Mouse (Mus musculus) CH12.LX (cell line): ENCODE measurements around the gene Lrrc4. TPM values are rescaled to one million over a fixed set of nuclear protein-coding genes. Genes with fewer than 3 reads are reported as not detected.

Experiments
- DNase-seq: peaks from one replicate; pipeline ENCODE4 v3.0.0-alpha.2; 2013; ENCODE audit errors: extremely low read depth
- H3K27ac ChIP-seq: 2 replicates; pipeline ENCODE4 v1.5.1; 2012; ENCODE audit warnings: low read depth, mild to moderate bottlenecking, control low read depth, moderate library complexity; ENCODE audit not compliant: insufficient read depth
- H3K27me3 ChIP-seq: replicated peaks from 2 replicates; pipeline ENCODE3; 2012; ENCODE audit warnings: inconsistent platforms
- H3K36me3 ChIP-seq, 2 experiments: replicated peaks in 1 of 2; 2 replicates each; pipeline versions ENCODE3 to v1.6.1; 2012; ENCODE audit warnings: inconsistent platforms in 1 of 2, low read length in 1 of 2, mild to moderate bottlenecking in 1 of 2, mixed read lengths in 1 of 2, moderate library complexity in 1 of 2; ENCODE audit not compliant: control insufficient read depth in 1 of 2, insufficient read depth in 1 of 2
- H3K4me1 ChIP-seq, 2 experiments: 2 replicates each; pipeline ENCODE4 v1.6.1; 2012; ENCODE audit warnings: inconsistent platforms in 1 of 2, moderate library complexity in 1 of 2; ENCODE audit not compliant: insufficient read depth in 2 of 2, control insufficient read depth in 1 of 2
- H3K4me2 ChIP-seq: 2 replicates; pipeline ENCODE4 v1.6.1; 2012; ENCODE audit warnings: low read depth, mild to moderate bottlenecking, control low read depth; ENCODE audit not compliant: poor library complexity, insufficient read depth, severe bottlenecking
- H3K4me3 ChIP-seq, 3 experiments: fragments of 150-350 bp in 1 of 3; sonication (generic) in 1 of 3; replicated peaks in 1 of 3; 2 replicates each; pipeline versions ENCODE3 to v1.5.1; 2011 to 2012; ENCODE audit warnings: low read depth in 2 of 3, low read length in 2 of 3, mild to moderate bottlenecking in 2 of 3, moderate library complexity in 2 of 3, control low read depth in 1 of 3, improper control_type of control experiment in 1 of 3, inconsistent platforms in 1 of 3, mixed read lengths in 1 of 3; ENCODE audit not compliant: poor library complexity in 1 of 3
- H3K79me2 ChIP-seq: replicated peaks from 2 replicates; pipeline ENCODE4 v1.6.1; 2012; ENCODE audit warnings: mild to moderate bottlenecking, moderate library complexity; ENCODE audit not compliant: control insufficient read depth, poor library complexity, insufficient read depth, severe bottlenecking; ENCODE audit errors: extremely low read depth
- H3K9ac ChIP-seq: 2 replicates; pipeline ENCODE4 v1.6.1; 2012; ENCODE audit warnings: low read depth, mild to moderate bottlenecking, control low read depth, moderate library complexity; ENCODE audit not compliant: insufficient read depth
- H3K9me3 ChIP-seq: replicated peaks from 2 replicates; pipeline ENCODE3; 2012; ENCODE audit warnings: low read length, inconsistent platforms, mixed read lengths
- CHD1 ChIP-seq: IDR thresholded peaks from 2 replicates; pipeline ENCODE4 v1.6.1; 2012; ENCODE audit warnings: low read depth, low read length, improper control_type of control experiment, inconsistent platforms
- CHD2 ChIP-seq: IDR thresholded peaks from 2 replicates; pipeline ENCODE4 v1.6.1; 2011; ENCODE audit warnings: low read length, improper control_type of control experiment
- E2F4 ChIP-seq: IDR thresholded peaks from 2 replicates; pipeline ENCODE4 v1.6.1; 2011; ENCODE audit warnings: low read depth, low read length, improper control_type of control experiment; ENCODE audit not compliant: insufficient replicate concordance
- EP300 ChIP-seq: IDR thresholded peaks from 2 replicates; pipeline ENCODE4 v1.6.1; 2011; ENCODE audit warnings: low read length, improper control_type of control experiment
- ETS1 ChIP-seq: conservative IDR thresholded peaks from 2 replicates; pipeline ENCODE4 v1.6.1; 2012; ENCODE audit warnings: low read depth, mild to moderate bottlenecking, inconsistent platforms, low read length, improper control_type of control experiment, moderate library complexity
- HCFC1 ChIP-seq: IDR thresholded peaks from 2 replicates; pipeline ENCODE4 v1.6.1; 2012; ENCODE audit warnings: low read depth, mild to moderate bottlenecking, inconsistent platforms, low read length, improper control_type of control experiment
- IRF4 ChIP-seq: IDR thresholded peaks from 2 replicates; pipeline ENCODE4 v1.6.1; 2014; ENCODE audit warnings: low read depth, mild to moderate bottlenecking, inconsistent platforms, low read length, improper control_type of control experiment
- JUND ChIP-seq: conservative IDR thresholded peaks from 2 replicates; pipeline ENCODE4 v1.6.1; 2011; ENCODE audit warnings: low read depth, low read length, improper control_type of control experiment
- KAT2A ChIP-seq: IDR thresholded peaks from 2 replicates; pipeline ENCODE4 v1.6.1; 2012; ENCODE audit warnings: low read length, improper control_type of control experiment, inconsistent platforms; ENCODE audit not compliant: insufficient replicate concordance
- MAFK ChIP-seq: IDR thresholded peaks from 2 replicates; pipeline ENCODE4 v1.6.1; 2011; ENCODE audit warnings: low read length, improper control_type of control experiment; ENCODE audit not compliant: insufficient replicate concordance
- MAZ ChIP-seq: IDR thresholded peaks from 2 replicates; pipeline ENCODE4 v1.6.1; 2012; ENCODE audit warnings: low read depth, mild to moderate bottlenecking, inconsistent platforms, low read length, improper control_type of control experiment, moderate library complexity
- MXI1 ChIP-seq: IDR thresholded peaks from 2 replicates; pipeline ENCODE4 v1.6.1; 2011; ENCODE audit warnings: mild to moderate bottlenecking, low read depth, low read length, improper control_type of control experiment
- MYC ChIP-seq: IDR thresholded peaks from 2 replicates; pipeline ENCODE4 v1.6.1; 2011; ENCODE audit warnings: low read depth, mild to moderate bottlenecking, improper control_type of control experiment, low read length
- NELFE ChIP-seq: IDR thresholded peaks from 2 replicates; pipeline ENCODE4 v1.6.1; 2011; ENCODE audit warnings: low read depth, low read length, improper control_type of control experiment
- NRF1 ChIP-seq: IDR thresholded peaks from 2 replicates; pipeline ENCODE4 v1.6.1; 2014; ENCODE audit warnings: low read depth, mild to moderate bottlenecking, inconsistent platforms, low read length, improper control_type of control experiment, moderate library complexity
- POLR2A ChIP-seq: IDR thresholded peaks from 2 replicates; pipeline ENCODE4 v1.6.1; 2011; ENCODE audit warnings: low read depth, mild to moderate bottlenecking, improper control_type of control experiment, low read length
- POLR2AphosphoS2 ChIP-seq: IDR thresholded peaks from 2 replicates; pipeline ENCODE4 v1.6.1; 2011; ENCODE audit warnings: low read depth, low read length, improper control_type of control experiment
- RAD21 ChIP-seq: IDR thresholded peaks from 2 replicates; pipeline ENCODE4 v1.6.1; 2011; ENCODE audit warnings: low read depth, mild to moderate bottlenecking, low read length, improper control_type of control experiment, moderate library complexity
- SMC3 ChIP-seq: IDR thresholded peaks from 2 replicates; pipeline ENCODE4 v1.6.1; 2011; ENCODE audit warnings: low read depth, low read length, improper control_type of control experiment
- TBP ChIP-seq: conservative IDR thresholded peaks from 2 replicates; pipeline ENCODE4 v1.6.1; 2011; ENCODE audit warnings: low read depth, low read length, improper control_type of control experiment
- ZKSCAN1 ChIP-seq: IDR thresholded peaks from 2 replicates; pipeline ENCODE4 v1.6.1; 2012; ENCODE audit warnings: low read depth, inconsistent platforms, low read length, improper control_type of control experiment, borderline replicate concordance
- ZMIZ1 ChIP-seq: IDR thresholded peaks from 2 replicates; pipeline ENCODE4 v1.6.1; 2012; ENCODE audit warnings: low read depth, mild to moderate bottlenecking, inconsistent platforms, low read length, improper control_type of control experiment
- ZNF384 ChIP-seq: IDR thresholded peaks from 2 replicates; pipeline ENCODE4 v1.6.1; 2012; ENCODE audit warnings: low read depth, low read length, improper control_type of control experiment, inconsistent platforms
- dilution Hi-C: fragments of 300-500 bp; cut with MboI; formaldehyde crosslinking; loops from 2 replicates; pipeline ENCODE4 v1.14.3; 2020; ENCODE audit warnings: low sequenced_read_pairs; ENCODE audit not compliant: extremely low pct_unique_long_range_greater_than_20kb, extremely low pct_ligation_motif_present
- in situ Hi-C: fragments of 300-500 bp; cut with MboI; formaldehyde crosslinking; loops from 3 replicates; pipeline ENCODE4 v1.14.3; 2019; ENCODE audit warnings: low sequenced_read_pairs, low pct_ligation_motif_present, low pct_unique_long_range_greater_than_20kb, mixed read lengths
- polyA plus RNA-seq: library from polyadenylated mRNA; unstranded; fragments of >175 nt; gene quantifications from 2 replicates; pipeline ENCODE4 v1.2.1, GENCODE M21; 2012; ENCODE audit warnings: low read depth; ENCODE audit not compliant: insufficient read length
- total RNA-seq, 2 experiments: library from RNA; depleted of rRNA; stranded (reverse); fragments of 300-350 nt in 1 of 2; fragments of >200 nt in 1 of 2; gene quantifications; 2 replicates each; pipeline ENCODE4 v1.2.3; 2012 to 2014

The Lrrc4 gene
- total and polyA plus RNA-seq, 3 experiments = 0.09 to 0.55 TPM; not detected in 1

- DNase-seq = no peak
- Histone ChIP-seq H3K9ac (no peak overlapping the region), H3K79me2 (no peaks in the 10 kb centered on the region), H3K27ac (no peak overlapping the region), H3K27me3 (no peaks in the 10 kb centered on the region)
- in situ Hi-C loops = no loop called here
- no peak for TF ChIP-seq EP300
- no peak for TF ChIP-seq MAFK
- no peak for TF ChIP-seq MYC
- no peak for TF ChIP-seq POLR2A
- TF ChIP-seq SMC3 = no peak
- no peak for TF ChIP-seq RAD21
- TF ChIP-seq ETS1 = no peak
- no peak for TF ChIP-seq MXI1
- TF ChIP-seq JUND = no peak
- no peak for TF ChIP-seq CHD2
- TF ChIP-seq MAZ = no peak
- no peak for TF ChIP-seq ZNF384
- no peak for TF ChIP-seq KAT2A
- no peak for TF ChIP-seq ZMIZ1
- no peak for TF ChIP-seq NRF1
- TF ChIP-seq CHD1 = no peak
- TF ChIP-seq TBP = no peak
- no peak for TF ChIP-seq POLR2AphosphoS2
- TF ChIP-seq NELFE = no peak
- no peak for TF ChIP-seq ZKSCAN1
- TF ChIP-seq, all 38 proteins: peak for 0
- no peak overlapping the region for H3K4me3 ChIP-seq
- dilution Hi-C loops = no loop called here
- H3K4me2 ChIP-seq = no peak overlapping the region
- H3K36me3 ChIP-seq = peaks cover 16 to 82% of the 10 kb centered on the region in 2 experiments
- H3K4me1 ChIP-seq = peaks cover 0 to 24% of the 10 kb centered on the region in 2 experiments; a peak in 2 of 4 replicates
- H3K9me3 ChIP-seq = no peaks in the 10 kb centered on the region
Observed at GRCm38 (mm10) chr6:28859094-28859493, 27.5 kb upstream of the Lrrc4 start.

DNA sequence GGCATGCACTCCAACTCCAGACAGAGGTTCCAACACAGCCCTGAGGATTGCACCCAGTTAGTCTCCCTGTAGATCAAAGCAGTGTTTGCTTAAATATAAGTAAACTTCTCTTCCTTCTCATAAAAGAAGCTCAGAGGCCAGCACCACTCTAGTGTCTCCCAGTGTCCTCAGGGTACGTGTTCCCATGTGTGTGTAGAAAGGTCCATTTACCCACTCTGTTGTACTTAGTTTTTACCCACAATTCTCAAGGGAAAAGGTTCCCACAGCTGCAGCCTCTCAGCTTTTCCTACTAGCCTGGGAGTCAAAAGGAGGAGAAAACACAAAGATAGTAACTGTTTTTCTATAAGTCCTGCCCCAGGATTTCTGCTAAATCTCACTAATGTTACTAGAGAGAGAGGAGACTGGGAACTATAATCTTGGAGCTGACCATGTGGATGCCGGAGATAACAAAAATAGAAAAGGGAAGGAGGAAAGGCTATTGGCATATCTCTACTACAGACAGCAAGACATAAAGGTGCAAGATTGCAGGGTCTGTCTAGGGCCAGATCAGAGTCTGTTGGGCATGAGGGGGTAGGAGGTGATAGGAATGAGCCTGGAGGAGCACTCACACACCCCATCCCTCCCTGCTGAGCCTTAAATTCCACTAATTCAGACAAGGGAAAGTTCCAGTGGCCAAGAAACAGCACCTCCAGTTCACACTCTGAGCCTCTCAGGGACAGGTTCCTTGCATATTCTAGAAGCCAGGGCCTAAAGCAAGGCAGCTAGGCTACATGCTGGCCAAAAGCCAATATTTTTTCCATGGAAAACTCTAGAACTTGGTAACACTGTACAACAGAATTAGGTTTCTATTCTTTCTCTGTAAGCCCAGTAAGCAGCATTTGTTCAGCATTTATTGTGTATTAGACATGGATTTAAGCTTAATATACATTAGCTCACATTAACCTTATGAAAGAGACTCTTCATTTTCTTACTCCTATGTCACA lies 25.9 kb upstream of the Lrrc4 start:
- in situ Hi-C loops = no loop called here
- peaks cover 19 to 84% of the 10 kb centered on the region in 2 experiments for H3K36me3 ChIP-seq
- no peaks in the 10 kb centered on the region for H3K9me3 ChIP-seq
- no peak overlapping the region for H3K9ac ChIP-seq
- DNase-seq = no peak
- no peaks in the 10 kb centered on the region for H3K79me2 ChIP-seq
- no peaks in the 10 kb centered on the region for H3K27me3 ChIP-seq
- dilution Hi-C loops = no loop called here
- H3K27ac ChIP-seq = no peak overlapping the region
- H3K4me2 ChIP-seq = no peak overlapping the region
- TF ChIP-seq ZMIZ1 (no peak), JUND (no peak), MAZ (no peak), IRF4 (no peak), NRF1 (no peak), MAFK (no peak), HCFC1 (no peak), ETS1 (no peak), E2F4 (no peak), MYC (no peak)
- H3K4me3 ChIP-seq = no peak overlapping the region
- peaks cover 0 to 24% of the 10 kb centered on the region in 2 experiments; a peak in 2 of 4 replicates for H3K4me1 ChIP-seq
